Mouse (Mus musculus): ENCODE results near the gene Tpcn1. TPM values are rescaled to one million over a fixed set of nuclear protein-coding genes. Genes with fewer than 3 reads are reported as not detected.
"Not testable (repeated sequence)": the region's sequence is repeated elsewhere in the genome, so short reads cannot be mapped to it uniquely, and the experiment has no call there.

Gene Tpcn1
- polyA plus RNA-seq, 1 experiment from 2014 or later, result 25.3 TPM

DNA sequence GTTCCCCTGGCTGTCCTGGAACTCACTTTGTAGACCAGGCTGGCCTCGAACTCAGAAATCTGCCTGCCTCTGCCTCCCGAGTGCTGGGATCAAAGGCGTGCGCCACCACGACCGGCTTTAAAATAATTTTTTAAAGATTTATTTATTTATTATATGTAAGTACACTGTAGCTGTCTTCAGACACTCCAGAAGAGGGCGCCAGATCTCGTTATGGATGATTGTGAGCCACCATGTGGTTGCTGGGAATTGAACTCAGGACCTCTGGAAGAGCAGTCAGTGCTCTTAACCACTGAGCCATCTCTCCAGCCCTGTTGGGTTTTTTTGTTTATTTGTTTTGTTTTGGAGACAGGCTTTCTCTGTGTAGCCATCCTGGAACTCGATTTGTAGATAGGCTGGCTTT, 87.9 kb downstream of the Tpcn1 start:
- 87% methylated on average over 9 of the region's 9 CpGs for WGBS
- H3K9ac ChIP-seq; ATAC-seq; H3K27ac ChIP-seq; H3K27me3 ChIP-seq (replicated peaks); H3K36me3 ChIP-seq; H3K4me2 ChIP-seq (replicated peaks); H3K9me3 ChIP-seq; H3K4me3 ChIP-seq (replicated peaks): not testable (repeated sequence)
- H3K4me1 ChIP-seq (replicated peaks), result peaks cover 20% of the 10 kb centered on the region

GRCm38 (mm10) chr5:120499202-120499601, 89.3 kb downstream of the Tpcn1 start:
- Histone ChIP-seq H3K4me3 (replicated peaks) (no peak overlapping the region), H3K27me3 (replicated peaks) (no peaks in the 10 kb centered on the region), H3K36me3 (peaks cover 4% of the 10 kb centered on the region; the same call in 1 of the 2 replicates), H3K4me2 (replicated peaks) (no peak overlapping the region), H3K9ac (no peak overlapping the region), H3K27ac (no peak overlapping the region), H3K4me1 (replicated peaks) (peaks cover 15% of the 10 kb centered on the region), H3K9me3 (no peaks in the 10 kb centered on the region)
- ATAC-seq, result no peak
- 87% methylated on average over 4 of the region's 4 CpGs for WGBS

DNA sequence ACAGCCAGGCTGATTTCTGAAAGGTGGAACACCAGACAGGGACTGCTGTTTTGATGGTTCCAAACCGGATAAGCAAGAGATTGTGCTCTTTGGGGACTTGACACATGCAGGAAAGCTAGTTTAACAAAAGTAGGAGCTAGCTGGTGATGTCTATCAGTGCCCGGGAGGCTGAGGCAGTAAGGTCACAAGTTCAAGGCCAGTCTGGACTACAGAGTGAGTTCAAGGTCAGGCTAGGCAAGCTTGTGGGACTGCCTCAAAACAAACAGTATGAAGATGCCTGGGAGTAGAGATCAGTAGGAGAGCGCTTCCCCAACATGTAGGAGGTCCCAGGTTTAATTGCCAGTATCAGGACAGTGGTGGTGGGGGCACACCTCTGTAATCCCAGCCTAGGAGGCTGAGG, 91.4 kb downstream of the Tpcn1 start:
- no peak overlapping the region for H3K9ac ChIP-seq
- H3K36me3 ChIP-seq, result peaks cover 7% of the 10 kb centered on the region; the same call in 1 of the 2 replicates
- H3K4me3 ChIP-seq (replicated peaks), result no peak overlapping the region

DNA sequence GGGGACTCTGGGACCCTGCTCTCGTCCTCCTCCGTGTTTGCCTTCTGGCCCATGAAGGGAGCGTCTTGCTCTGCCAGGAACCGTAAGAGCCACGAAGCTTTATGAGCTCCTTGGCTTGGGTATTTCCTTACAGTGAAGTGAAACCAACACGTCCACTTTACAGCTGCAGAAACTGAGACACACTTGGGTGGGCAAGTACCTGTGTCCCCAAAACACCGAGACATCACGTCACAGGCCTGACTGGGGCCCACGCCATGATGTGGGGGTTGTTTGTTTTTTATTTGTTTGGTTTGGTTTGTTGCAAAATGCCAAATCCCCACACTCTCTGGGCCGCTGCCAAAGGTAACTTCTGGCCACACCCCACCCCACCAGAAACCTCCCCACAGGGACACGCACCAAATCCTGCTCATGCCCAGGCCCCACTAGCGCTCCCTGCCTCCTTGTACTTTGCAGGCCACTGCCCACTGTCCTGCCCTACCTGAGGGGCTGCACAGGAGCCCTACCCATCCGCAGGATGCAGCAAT, 92.7 kb downstream of the Tpcn1 start:
- Histone ChIP-seq H3K9ac (no peak overlapping the region), H3K4me3 (replicated peaks) (no peak overlapping the region), H3K4me1 (replicated peaks) (no peaks in the 10 kb centered on the region), H3K4me2 (replicated peaks) (no peak overlapping the region), H3K27me3 (replicated peaks) (no peaks in the 10 kb centered on the region), H3K27ac (no peak overlapping the region), H3K36me3 (peaks cover 7% of the 10 kb centered on the region; the same call in 1 of the 2 replicates), H3K9me3 (no peaks in the 10 kb centered on the region)
- ATAC-seq, result no peak
- WGBS, result 87% methylated on average over 13 of the region's 13 CpGs

More for the DNA sequence above, 91.4 kb downstream of the Tpcn1 start:
- no peak for ATAC-seq
- 81% methylated on average over 3 of the region's 3 CpGs for WGBS
- Histone ChIP-seq H3K4me1 (replicated peaks) (peaks cover 4% of the 10 kb centered on the region), H3K27me3 (replicated peaks) (no peaks in the 10 kb centered on the region), H3K27ac (no peak overlapping the region), H3K9me3 (no peaks in the 10 kb centered on the region), H3K4me2 (replicated peaks) (no peak overlapping the region)

- Histone ChIP-seq H3K9ac (no peak overlapping the region), H3K4me1 (replicated peaks) (no peaks in the 10 kb centered on the region), H3K36me3 (peaks cover 7% of the 10 kb centered on the region; the same call in 1 of the 2 replicates), H3K4me3 (replicated peaks) (no peak overlapping the region), H3K9me3 (no peaks in the 10 kb centered on the region), H3K27me3 (replicated peaks) (no peaks in the 10 kb centered on the region), H3K27ac (no peak overlapping the region), H3K4me2 (replicated peaks) (no peak overlapping the region)
- ATAC-seq, result no peak
- WGBS, result 74% methylated on average over 10 of the region's 10 CpGs
Measured at GRCm38 (mm10) chr5:120495064-120495702, 93.3 kb downstream of the Tpcn1 start.

- Histone ChIP-seq H3K27ac (no peak overlapping the region), H3K4me3 (replicated peaks) (no peak overlapping the region), H3K4me2 (replicated peaks) (no peak overlapping the region), H3K4me1 (replicated peaks) (no peaks in the 10 kb centered on the region), H3K27me3 (replicated peaks) (no peaks in the 10 kb centered on the region), H3K9ac (no peak overlapping the region), H3K9me3 (no peaks in the 10 kb centered on the region), H3K36me3 (peaks cover 7% of the 10 kb centered on the region; the same call in 1 of the 2 replicates)
- ATAC-seq, result no peak
- 89% methylated on average over 9 of the region's 9 CpGs for WGBS
Measured at GRCm38 (mm10) chr5:120493873-120494395, 94.5 kb downstream of the Tpcn1 start.

- Histone ChIP-seq H3K4me3 (replicated peaks) (no peak overlapping the region), H3K36me3 (peaks cover 7% of the 10 kb centered on the region; the same call in 1 of the 2 replicates), H3K27ac (no peak overlapping the region), H3K4me2 (replicated peaks) (no peak overlapping the region), H3K9ac (no peak overlapping the region), H3K27me3 (replicated peaks) (no peaks in the 10 kb centered on the region), H3K9me3 (no peaks in the 10 kb centered on the region), H3K4me1 (replicated peaks) (no peaks in the 10 kb centered on the region)
- ATAC-seq, result no peak
- WGBS, result 85% methylated on average over 6 of the region's 6 CpGs
Measured at GRCm38 (mm10) chr5:120493440-120493839, 95.0 kb downstream of the Tpcn1 start.

DNA sequence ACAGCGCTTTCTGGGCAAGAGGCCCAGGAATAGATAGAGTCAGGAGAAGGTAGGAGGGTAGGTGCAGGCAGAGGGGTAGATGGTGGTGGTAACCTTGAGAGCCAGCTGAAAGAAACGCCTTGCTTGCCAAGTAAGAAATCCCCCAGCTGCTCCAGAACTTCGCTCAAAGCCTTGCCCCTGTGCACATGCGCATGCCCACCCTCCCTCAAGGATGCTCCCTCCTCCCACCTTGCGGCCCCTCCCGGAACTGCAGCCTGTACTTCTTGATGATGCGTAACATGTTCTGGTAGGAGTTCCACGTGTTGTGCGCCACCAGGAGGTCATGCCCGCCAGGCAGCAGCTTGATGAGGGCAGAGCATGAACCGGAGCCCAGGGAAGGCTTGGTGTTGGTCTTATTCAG, 96.0 kb downstream of the Tpcn1 start:
- WGBS, result 67% methylated on average over 11 of the region's 11 CpGs
- H3K36me3 ChIP-seq, result peaks cover 3% of the 10 kb centered on the region; the same call in 1 of the 2 replicates
- no peak for ATAC-seq
- H3K27me3 ChIP-seq (replicated peaks), result no peaks in the 10 kb centered on the region
- H3K4me2 ChIP-seq (replicated peaks), result no peak overlapping the region
- H3K4me1 ChIP-seq (replicated peaks), result no peaks in the 10 kb centered on the region
- no peak overlapping the region for H3K27ac ChIP-seq
- no peaks in the 10 kb centered on the region for H3K9me3 ChIP-seq
- no peak overlapping the region for H3K9ac ChIP-seq
- H3K4me3 ChIP-seq (replicated peaks), result no peak overlapping the region

GRCm38 (mm10) chr5:120490679-120491192, 97.7 kb downstream of the Tpcn1 start:
- Histone ChIP-seq H3K4me3 (replicated peaks) (no peak overlapping the region), H3K9me3 (no peaks in the 10 kb centered on the region), H3K4me1 (replicated peaks) (no peaks in the 10 kb centered on the region), H3K4me2 (replicated peaks) (no peak overlapping the region), H3K27ac (no peak overlapping the region), H3K36me3 (peaks cover 11% of the 10 kb centered on the region; the same call in 1 of the 2 replicates), H3K27me3 (replicated peaks) (no peaks in the 10 kb centered on the region), H3K9ac (no peak overlapping the region)
- ATAC-seq, result no peak
- WGBS, result 74% methylated on average over 8 of the region's 8 CpGs

GRCm38 (mm10) chr5:120487844-120488243, 100.6 kb downstream of the Tpcn1 start:
- H3K4me3 ChIP-seq (replicated peaks), result no peak overlapping the region
- ATAC-seq, result peak; percentile 64
- no peak overlapping the region for H3K9ac ChIP-seq
- no peaks in the 10 kb centered on the region for H3K4me1 ChIP-seq (replicated peaks)
- no peaks in the 10 kb centered on the region for H3K9me3 ChIP-seq
- no peaks in the 10 kb centered on the region for H3K27me3 ChIP-seq (replicated peaks)
- no peak overlapping the region for H3K27ac ChIP-seq
- 76% methylated on average over 8 of the region's 8 CpGs for WGBS
- no peak overlapping the region for H3K4me2 ChIP-seq (replicated peaks)
- H3K36me3 ChIP-seq, result peaks cover 15% of the 10 kb centered on the region; the same call in 1 of the 2 replicates
